Mouse (Mus musculus) MEL (cell line): ENCODE measurements at regions not wholly inside any gene's neighbourhood (a gene's known extent, or its start where the extent isn't known, plus 50 kb on each side); places are given as distances from the start of the nearest gene placed in this dataset.

ENCODE experiments used
- DNase-seq: peaks from one replicate; pipeline ENCODE4 v3.0.0; 2011; ENCODE audit warnings: low read depth, low spot score
- H3K27ac ChIP-seq: 2 replicates; pipeline ENCODE4 v1.5.1; 2012; ENCODE audit warnings: low read depth, mild to moderate bottlenecking, control low read depth, low read length, moderate library complexity; ENCODE audit not compliant: control insufficient read depth
- H3K27me3 ChIP-seq, 2 experiments: fragments of 150-350 bp in 1 of 2; sonication (generic) in 1 of 2; 2 replicates each; pipeline ENCODE4 v1.6.1; 2012; ENCODE audit warnings: low read length in 2 of 2, mild to moderate bottlenecking in 2 of 2, improper control_type of control experiment in 1 of 2, moderate library complexity in 1 of 2; ENCODE audit not compliant: insufficient read depth in 2 of 2, control insufficient read depth in 1 of 2
- H3K36me3 ChIP-seq, 2 experiments: 2 replicates each; pipeline ENCODE4 v1.6.1; 2012 to 2014; ENCODE audit warnings: low read length in 2 of 2, improper control_type of control experiment in 1 of 2, inconsistent platforms in 1 of 2, mild to moderate bottlenecking in 1 of 2; ENCODE audit not compliant: insufficient read depth in 2 of 2, control insufficient read depth in 1 of 2
- H3K4me1 ChIP-seq, 2 experiments: fragments of 150-350 bp in 1 of 2; sonication (generic) in 1 of 2; 2 replicates each; pipeline ENCODE4 v1.6.1; 2012; ENCODE audit warnings: low read length in 2 of 2, improper control_type of control experiment in 1 of 2, mild to moderate bottlenecking in 1 of 2; ENCODE audit not compliant: insufficient read depth in 2 of 2, control insufficient read depth in 1 of 2
- H3K4me3 ChIP-seq, 2 experiments: fragments of 150-350 bp in 1 of 2; sonication (generic) in 1 of 2; 2 replicates each; pipeline ENCODE4 v1.5.1; 2012; ENCODE audit warnings: low read depth in 2 of 2, low read length in 2 of 2, mild to moderate bottlenecking in 2 of 2, moderate library complexity in 2 of 2, control low read depth in 1 of 2, improper control_type of control experiment in 1 of 2; ENCODE audit not compliant: control insufficient read depth in 1 of 2, insufficient read depth in 1 of 2
- H3K79me2 ChIP-seq: 2 replicates; pipeline ENCODE4 v1.6.1; 2012; ENCODE audit warnings: mild to moderate bottlenecking, low read length, moderate library complexity; ENCODE audit not compliant: control insufficient read depth, poor library complexity, insufficient read depth
- H3K9ac ChIP-seq: 2 replicates; pipeline ENCODE4 v1.6.1; 2012; ENCODE audit warnings: low read depth, mild to moderate bottlenecking, control low read depth, low read length, moderate library complexity; ENCODE audit not compliant: control insufficient read depth, poor library complexity, severe bottlenecking
- H3K9me3 ChIP-seq: fragments of 150-350 bp; sonication (generic); replicated peaks from 2 replicates; pipeline ENCODE4 v1.6.1; 2012; ENCODE audit warnings: mild to moderate bottlenecking, low read length, improper control_type of control experiment, moderate library complexity; ENCODE audit not compliant: insufficient read depth
- CTCF ChIP-seq, 3 experiments: IDR thresholded peaks in 2 of 3; conservative IDR thresholded peaks in 1 of 3; 2 replicates each; pipeline ENCODE4 v1.5.1; 2011 to 2012; ENCODE audit warnings: low read length in 3 of 3, low read depth in 2 of 3, mild to moderate bottlenecking in 2 of 3, improper control_type of control experiment in 1 of 3, inconsistent platforms in 1 of 3, mixed read lengths in 1 of 3, moderate library complexity in 1 of 3; ENCODE audit not compliant: control insufficient read depth in 1 of 3, insufficient read depth in 1 of 3, poor library complexity in 1 of 3, severe bottlenecking in 1 of 3
- ETS1 ChIP-seq: IDR thresholded peaks from 2 replicates; pipeline ENCODE4 v1.6.1; 2012; ENCODE audit warnings: low read depth, mild to moderate bottlenecking, inconsistent platforms, low read length, improper control_type of control experiment, moderate library complexity
- GATA1 ChIP-seq: IDR thresholded peaks from 2 replicates; pipeline ENCODE4 v1.6.1; 2011; ENCODE audit warnings: low read depth, low read length, improper control_type of control experiment
- MAFK ChIP-seq: IDR thresholded peaks from 2 replicates; pipeline ENCODE4 v1.6.1; 2011; ENCODE audit warnings: low read depth, mild to moderate bottlenecking, low read length, improper control_type of control experiment, borderline replicate concordance
- MAX ChIP-seq: IDR thresholded peaks from 2 replicates; pipeline ENCODE4 v1.6.1; 2011; ENCODE audit warnings: low read length, improper control_type of control experiment
- MEF2A ChIP-seq: IDR thresholded peaks from 2 replicates; pipeline ENCODE4 v1.6.1; 2014; ENCODE audit warnings: low read depth, mild to moderate bottlenecking, inconsistent platforms, low read length, improper control_type of control experiment; ENCODE audit not compliant: poor library complexity, insufficient replicate concordance, severe bottlenecking; ENCODE audit errors: extremely low read depth
- MXI1 ChIP-seq: IDR thresholded peaks from 2 replicates; pipeline ENCODE4 v1.6.1; 2011; ENCODE audit warnings: mild to moderate bottlenecking, low read depth, low read length, improper control_type of control experiment
- NRF1 ChIP-seq: IDR thresholded peaks from 2 replicates; pipeline ENCODE4 v1.6.1; 2014; ENCODE audit warnings: low read depth, mild to moderate bottlenecking, inconsistent platforms, low read length, improper control_type of control experiment, moderate library complexity; ENCODE audit not compliant: poor library complexity, insufficient read depth, severe bottlenecking
- POLR2AphosphoS2 ChIP-seq: IDR thresholded peaks from 2 replicates; pipeline ENCODE4 v1.6.1; 2011; ENCODE audit warnings: low read length, improper control_type of control experiment
- RAD21 ChIP-seq: IDR thresholded peaks from 2 replicates; pipeline ENCODE4 v1.6.1; 2011; ENCODE audit warnings: mild to moderate bottlenecking, low read depth, low read length, improper control_type of control experiment
- SMC3 ChIP-seq: IDR thresholded peaks from 2 replicates; pipeline ENCODE4 v1.6.1; 2011; ENCODE audit warnings: low read depth, low read length, improper control_type of control experiment
- TBP ChIP-seq: IDR thresholded peaks from 2 replicates; pipeline ENCODE4 v1.8.0; 2011; ENCODE audit warnings: low read depth, low read length, improper control_type of control experiment
- UBTF ChIP-seq: IDR thresholded peaks from 2 replicates; pipeline ENCODE4 v1.6.1; 2012; ENCODE audit warnings: low read depth, mild to moderate bottlenecking, inconsistent platforms, low read length, improper control_type of control experiment, moderate library complexity, borderline replicate concordance; ENCODE audit not compliant: insufficient read depth
- USF1 ChIP-seq: IDR thresholded peaks from 2 replicates; pipeline ENCODE4 v1.6.1; 2014; ENCODE audit warnings: low read depth, mild to moderate bottlenecking, inconsistent platforms, low read length, improper control_type of control experiment, moderate library complexity
- USF2 ChIP-seq, 2 experiments: IDR thresholded peaks; 2 replicates each; pipeline ENCODE4 v1.6.1; 2011 to 2012; ENCODE audit warnings: improper control_type of control experiment in 2 of 2, low read length in 2 of 2, borderline replicate concordance in 1 of 2, inconsistent platforms in 1 of 2, low read depth in 1 of 2, mild to moderate bottlenecking in 1 of 2; ENCODE audit not compliant: insufficient read depth in 1 of 2
- ZMIZ1 ChIP-seq: IDR thresholded peaks from 2 replicates; pipeline ENCODE4 v1.6.1; 2012; ENCODE audit warnings: low read depth, mild to moderate bottlenecking, inconsistent platforms, low read length, improper control_type of control experiment, moderate library complexity
- ZNF384 ChIP-seq: IDR thresholded peaks from 2 replicates; pipeline ENCODE4 v1.6.1; 2012; ENCODE audit warnings: low read depth, mild to moderate bottlenecking, inconsistent platforms, low read length, improper control_type of control experiment

GRCm38 (mm10) chr10:112851997-112852396, 76.8 kb downstream of the Atxn7l3b start:
- Histone ChIP-seq H3K9me3 (no peaks in the 10 kb centered on the region), H3K27ac (no peak overlapping the region), H3K79me2 (no peaks in the 10 kb centered on the region), H3K4me1 (no peaks in the 10 kb centered on the region), H3K27me3 (no peaks in the 10 kb centered on the region), H3K4me3 (no peak overlapping the region), H3K9ac (no peak overlapping the region), H3K36me3 (no peaks in the 10 kb centered on the region)
- no peak for DNase-seq
- TF ChIP-seq ZNF384 (no peak), ZMIZ1 (no peak), NRF1 (no peak), USF1 (no peak), MAX (no peak), MEF2A (no peak), TBP (no peak), ETS1 (no peak), RAD21 (no peak), UBTF (no peak)

- peak; percentile 3 for DNase-seq
- Histone ChIP-seq H3K9ac (no peak overlapping the region), H3K27me3 (no peaks in the 10 kb centered on the region), H3K9me3 (no peaks in the 10 kb centered on the region), H3K4me3 (no peak overlapping the region), H3K27ac (no peak overlapping the region), H3K79me2 (no peaks in the 10 kb centered on the region), H3K36me3 (no peaks in the 10 kb centered on the region), H3K4me1 (no peaks in the 10 kb centered on the region)
- TF ChIP-seq RAD21, result peak; percentile 46
- TF ChIP-seq USF2 (IDR thresholded peaks at IDR 0.05; ENCODE audit: borderline replicate concordance in 1 of 2, insufficient read depth in 1 of 2, low read depth in 1 of 2, low read length in 2 of 2), result no peak
- TF ChIP-seq GATA1, result no peak
- peak in 1 of 3 experiments; percentile 17; a peak in 1 of 6 replicates for TF ChIP-seq CTCF (IDR thresholded peaks at IDR 0.05 in 2 of 3, conservative IDR thresholded peaks at IDR 0.05 in 1 of 3; ENCODE audit: control insufficient read depth in 1 of 3, insufficient read depth in 1 of 3, low read depth in 2 of 3, low read length in 3 of 3, poor library complexity in 1 of 3, severe bottlenecking in 1 of 3)
- TF ChIP-seq MAFK, result no peak
- TF ChIP-seq SMC3, result peak; percentile 21; the same call in 1 of the 2 replicates
- no peak for TF ChIP-seq MXI1
- TF ChIP-seq POLR2AphosphoS2, result no peak
These were observed 82.6 kb downstream of the Atxn7l3b start for GRCm38 (mm10) chr10:112846225-112846624.
